Mouse (Mus musculus): ENCODE results near the gene Ly6g6d. TPM values are rescaled to one million over a fixed set of nuclear protein-coding genes. Genes with fewer than 3 reads are reported as not detected.
"Not testable (repeated sequence)": the region's sequence is repeated elsewhere in the genome, so short reads cannot be mapped to it uniquely, and the experiment has no call there.

Gene Ly6g6d
- 1 to 10 TPM; 1.1 to 1.2 TPM for total RNA-seq (2021)

DNA sequence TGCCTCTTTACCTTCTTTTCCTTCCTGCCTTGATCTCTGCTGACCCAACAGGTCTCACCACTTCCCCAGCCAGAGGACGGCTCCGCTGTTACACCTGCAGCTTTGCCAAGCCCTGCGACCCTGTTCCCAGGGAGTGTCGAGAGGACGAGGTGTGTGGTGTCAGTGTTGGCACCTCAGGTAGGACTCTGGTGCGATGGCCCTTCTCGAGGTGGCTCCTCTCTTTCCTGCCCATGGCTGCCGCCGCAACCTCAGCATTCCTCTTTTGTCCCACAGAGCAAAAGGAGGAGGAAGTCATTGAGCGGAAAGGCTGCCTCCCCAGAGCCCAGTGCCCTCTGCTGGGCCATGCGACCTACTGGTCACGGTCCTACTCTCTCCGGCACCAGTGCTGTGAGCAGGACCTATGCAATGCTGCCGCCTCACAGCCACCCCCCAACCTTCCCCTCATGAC lies at the start of gene Ly6g6d:
TSS of gene Ly6g6d (minus strand) at position 280 of the 448 bp plus-strand sequence.
- peak; percentile 63 to 68 for DNase-seq
- intact Hi-C loops (cut with DNase I): loop anchor here (2.0 kb wide), 1 partner anchor 57 kb away; no protein-coding TSS in a partner anchor

DNA sequence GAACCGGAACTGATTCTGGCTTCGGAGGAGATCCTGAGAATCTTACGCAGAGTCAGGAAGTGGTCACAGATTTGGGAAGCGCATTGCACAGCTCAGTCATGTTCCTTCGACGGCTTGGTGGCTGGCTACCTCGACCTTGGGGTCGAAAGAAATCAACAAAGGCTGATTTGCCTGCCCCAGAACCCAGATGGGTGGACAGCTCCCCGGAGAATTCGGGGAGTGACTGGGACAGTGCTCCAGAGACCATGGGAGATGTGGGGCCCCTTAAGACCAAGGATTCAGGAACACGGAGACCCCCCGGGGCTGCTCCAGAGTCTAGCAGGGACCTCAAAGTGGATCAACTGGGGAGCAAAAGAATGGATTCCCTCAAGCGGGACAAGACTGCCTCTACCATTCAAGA lies 49.2 kb upstream of the Ly6g6d start:
- no peak for DNase-seq
- intact Hi-C loops (cut with DNase I): loop anchor here (5.0 kb wide), 1 partner anchor 35 kb away; the partner anchor contains the start of gene Prrc2a

DNA sequence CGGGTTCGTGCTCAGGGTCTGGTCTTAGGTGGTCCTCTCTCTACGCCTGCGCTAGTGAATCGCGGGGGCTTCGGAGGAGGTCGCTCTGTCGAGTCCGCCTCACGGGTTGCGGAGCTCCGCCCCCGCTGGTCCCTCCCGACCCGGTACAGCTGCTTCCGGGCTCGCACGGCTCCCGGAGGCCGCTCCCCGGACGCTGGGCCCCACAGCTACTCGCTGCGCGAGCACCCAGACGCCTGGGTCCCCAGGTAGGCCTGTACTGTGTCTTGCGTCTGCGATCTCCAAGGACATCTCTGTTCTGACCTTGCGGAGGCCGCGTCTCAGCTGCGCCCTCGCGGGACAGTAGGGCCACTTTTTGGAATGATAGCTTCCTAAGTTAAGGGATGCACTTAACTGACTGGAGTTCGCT lies 48.3 kb upstream of the Ly6g6d start, which contains the start of gene D17H6S53E:
TSS of gene D17H6S53E (plus strand) at position 168 of the 406 bp plus-strand sequence.
- intact Hi-C loops (cut with DNase I): loop anchor here (5.0 kb wide), 1 partner anchor 36 kb away; the partner anchor contains the start of gene Prrc2a
- DNase-seq: peak; percentile 83 to 84

DNA sequence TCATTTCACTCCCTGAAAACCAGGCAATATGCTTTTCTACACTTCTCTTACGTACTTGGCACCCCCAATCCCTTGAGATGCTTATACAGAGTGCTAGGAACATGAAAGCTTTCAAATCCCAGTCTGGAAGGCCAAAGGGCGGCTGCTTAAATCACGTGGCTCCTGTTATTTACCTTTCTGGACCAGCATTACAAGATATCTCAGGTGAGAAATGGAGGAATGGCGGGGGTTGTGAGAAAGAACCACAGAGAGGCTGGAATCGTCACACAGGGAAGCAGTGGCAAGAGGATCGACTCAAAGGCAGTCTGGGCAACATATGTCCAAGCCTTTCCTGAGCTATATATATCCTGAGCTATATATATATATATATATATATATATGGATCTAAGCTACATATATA lies 47.7 kb upstream of the Ly6g6d start:
- intact Hi-C loops (cut with DNase I): loop anchor here (5.0 kb wide), 1 partner anchor 37 kb away; the partner anchor contains the start of gene Prrc2a
- DNase-seq: no peak

DNA sequence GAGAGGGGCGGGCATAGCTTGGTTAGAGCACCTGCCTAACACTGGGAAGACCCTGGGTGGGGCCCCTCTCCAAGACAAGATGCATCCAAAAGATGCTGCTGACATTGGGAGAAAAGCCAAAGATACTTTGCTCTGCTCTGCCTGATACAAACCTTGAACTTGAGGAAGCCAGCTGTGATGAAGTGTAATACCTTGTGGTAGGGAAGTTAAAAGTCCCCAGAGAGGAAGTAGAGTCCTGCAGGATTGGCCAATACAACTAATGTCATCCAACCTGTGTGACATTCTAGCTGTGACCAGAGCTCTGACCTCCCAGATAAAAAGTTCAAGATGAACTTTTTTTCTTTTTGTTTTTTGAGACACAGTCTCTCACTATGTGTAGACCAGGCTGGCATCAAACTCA lies 47.2 kb upstream of the Ly6g6d start:
- DNase-seq: no peak
- intact Hi-C loops (cut with DNase I): loop anchor here (5.0 kb wide), 1 partner anchor 37 kb away; the partner anchor contains the start of gene Prrc2a

DNA sequence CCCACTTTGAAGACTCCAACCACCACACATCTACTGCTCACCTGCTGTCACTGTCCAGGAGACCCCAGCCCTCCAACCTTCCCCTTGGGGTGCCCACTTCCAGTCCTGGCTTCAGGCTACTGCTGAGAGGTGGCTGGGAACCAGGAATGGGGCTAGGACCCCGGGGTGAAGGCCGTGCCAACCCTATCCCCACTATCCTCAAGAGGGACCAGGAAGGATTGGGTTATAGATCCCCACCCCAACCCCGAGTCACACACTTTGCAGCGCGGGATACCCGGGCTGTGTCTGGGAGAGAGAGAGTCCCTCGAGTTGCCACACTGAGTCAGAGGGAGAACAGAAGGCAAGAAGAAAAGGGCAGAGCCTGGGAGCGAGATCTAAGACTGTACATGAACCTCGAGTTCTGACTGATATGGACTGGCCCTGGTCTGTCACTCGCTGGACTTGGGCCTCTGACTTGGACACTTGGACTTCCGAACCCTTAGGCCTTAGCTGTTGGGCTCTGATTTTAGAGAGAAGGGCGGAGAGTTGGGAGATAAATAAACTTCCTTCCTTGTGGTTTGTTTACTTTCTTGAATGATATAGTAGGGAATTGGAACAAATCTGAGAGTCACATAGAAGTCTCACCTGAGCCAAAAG lies 46.5 kb upstream of the Ly6g6d start:
- intact Hi-C loops (cut with DNase I): loop anchor here (5.0 kb wide), 1 partner anchor 113 kb away; the partner anchor contains the start of gene Nfkbil1
- not testable (repeated sequence) for DNase-seq

DNA sequence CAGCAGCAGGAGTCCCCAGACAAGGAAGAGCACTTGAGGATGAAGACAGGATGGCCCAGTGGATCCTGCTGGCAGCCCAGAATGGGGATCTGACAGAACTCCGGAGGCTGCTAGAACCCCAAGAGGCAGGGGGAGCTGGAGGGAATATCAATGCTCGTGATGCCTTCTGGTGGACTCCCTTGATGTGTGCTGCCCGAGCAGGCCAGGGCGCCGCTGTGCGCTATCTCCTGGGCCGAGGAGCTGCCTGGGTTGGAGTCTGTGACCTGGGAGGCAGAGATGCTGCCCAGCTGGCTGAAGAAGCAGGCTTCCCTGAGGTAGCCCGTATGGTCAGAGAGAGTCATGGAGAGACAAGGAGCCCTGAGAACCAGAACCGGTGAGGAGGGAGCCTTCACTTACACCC lies 45.4 kb upstream of the Ly6g6d start:
- DNase-seq: not testable (repeated sequence)
- intact Hi-C loops (cut with DNase I): loop anchor here (5.0 kb wide), 1 partner anchor 114 kb away; the partner anchor contains the start of gene Nfkbil1

DNA sequence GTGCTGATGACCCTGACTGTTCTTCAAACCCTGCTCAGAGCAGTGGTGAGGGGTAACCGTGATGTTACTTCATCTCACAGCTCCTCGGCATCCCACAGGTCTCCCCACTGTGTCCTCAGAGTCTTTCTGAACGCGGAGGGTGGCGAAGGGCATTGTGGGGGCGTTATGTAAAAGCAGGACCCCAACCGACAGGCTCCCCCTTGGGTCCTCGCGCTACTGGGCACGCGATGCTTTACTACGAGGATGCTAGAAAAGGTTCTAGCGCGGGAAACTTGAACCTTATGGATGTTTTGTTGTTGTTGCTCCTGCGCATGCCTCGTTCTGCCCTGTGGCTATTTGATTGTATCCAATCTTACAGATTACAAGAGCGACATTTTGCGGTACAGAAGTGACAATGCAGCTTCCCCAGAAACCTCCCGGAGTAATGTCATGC lies 44.0 kb upstream of the Ly6g6d start, which contains the start of gene Csnk2b:
TSS of gene Csnk2b (minus strand) at position 183 of the 433 bp plus-strand sequence.
- intact Hi-C loops (cut with DNase I): loop anchor here (2.0 to 5.0 kb wide), 2 partner anchors 31 to 115 kb away; partner anchors contain the start of gene Nfkbil1
- DNase-seq: peak; percentile 58 to 72

DNA sequence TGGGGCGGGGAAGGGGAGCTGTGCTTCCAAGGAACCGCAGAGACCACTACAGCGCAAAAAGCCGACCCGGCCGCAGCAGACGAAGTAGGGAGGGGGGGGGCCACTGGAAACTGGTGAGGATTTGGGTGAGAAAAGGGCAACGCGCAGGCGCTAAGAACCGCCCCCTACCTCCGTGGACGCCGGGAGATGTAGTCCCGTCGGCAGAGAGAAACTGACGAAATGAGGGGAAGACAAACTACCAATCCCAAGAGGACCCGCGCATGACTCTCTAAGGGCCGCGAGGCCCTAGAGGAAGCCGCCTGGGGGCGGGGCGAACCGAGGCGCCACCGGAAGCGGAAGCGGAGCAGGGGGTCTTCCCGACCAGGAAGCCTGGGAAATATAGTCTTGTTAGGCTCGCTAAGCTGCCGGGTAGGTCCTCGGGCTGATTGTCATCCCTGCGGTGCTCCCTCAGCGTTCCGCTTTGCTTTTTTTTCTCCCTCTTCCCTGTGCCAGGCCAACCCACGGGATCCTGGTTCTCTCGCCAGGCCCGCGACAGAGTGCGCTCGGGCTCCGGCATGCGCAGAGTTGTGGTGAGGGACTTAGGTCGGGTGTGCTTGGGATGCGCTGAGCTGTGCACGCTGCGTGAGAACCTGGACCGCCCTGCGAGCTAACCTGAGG lies 43.4 kb upstream of the Ly6g6d start, which contains the start of gene Gpank1:
TSS of gene Gpank1 (plus strand) at position 313 of the 657 bp plus-strand sequence.
- DNase-seq: peak; percentile 99
- intact Hi-C loops (cut with DNase I): loop anchor here (2.0 to 5.0 kb wide), 2 partner anchors 30 to 116 kb away; partner anchors contain the start of gene Nfkbil1

DNA sequence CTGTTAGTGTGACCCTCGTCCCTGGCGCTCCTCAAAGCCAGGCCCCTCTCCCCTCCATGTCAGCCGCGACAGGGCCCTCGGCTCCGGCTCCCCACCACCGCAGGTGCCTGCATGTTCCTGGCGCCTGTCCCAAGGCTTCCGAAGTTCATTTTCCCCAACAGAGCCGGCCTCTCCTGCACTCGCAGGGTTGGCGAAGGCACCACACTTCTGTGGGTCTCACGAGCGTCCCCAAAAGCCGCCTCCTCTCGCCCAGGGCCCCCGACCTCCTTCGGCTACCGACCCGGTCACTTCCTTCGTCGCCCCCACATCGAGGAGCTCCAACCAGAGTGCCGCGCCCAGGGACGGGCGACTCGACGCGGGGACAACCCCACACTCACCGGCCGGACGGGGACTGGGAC lies 42.9 kb upstream of the Ly6g6d start:
- no peak for DNase-seq
- intact Hi-C loops (cut with DNase I): loop anchor here (2.0 to 5.0 kb wide), 2 partner anchors 30 to 117 kb away; partner anchors contain the start of gene Nfkbil1

DNA sequence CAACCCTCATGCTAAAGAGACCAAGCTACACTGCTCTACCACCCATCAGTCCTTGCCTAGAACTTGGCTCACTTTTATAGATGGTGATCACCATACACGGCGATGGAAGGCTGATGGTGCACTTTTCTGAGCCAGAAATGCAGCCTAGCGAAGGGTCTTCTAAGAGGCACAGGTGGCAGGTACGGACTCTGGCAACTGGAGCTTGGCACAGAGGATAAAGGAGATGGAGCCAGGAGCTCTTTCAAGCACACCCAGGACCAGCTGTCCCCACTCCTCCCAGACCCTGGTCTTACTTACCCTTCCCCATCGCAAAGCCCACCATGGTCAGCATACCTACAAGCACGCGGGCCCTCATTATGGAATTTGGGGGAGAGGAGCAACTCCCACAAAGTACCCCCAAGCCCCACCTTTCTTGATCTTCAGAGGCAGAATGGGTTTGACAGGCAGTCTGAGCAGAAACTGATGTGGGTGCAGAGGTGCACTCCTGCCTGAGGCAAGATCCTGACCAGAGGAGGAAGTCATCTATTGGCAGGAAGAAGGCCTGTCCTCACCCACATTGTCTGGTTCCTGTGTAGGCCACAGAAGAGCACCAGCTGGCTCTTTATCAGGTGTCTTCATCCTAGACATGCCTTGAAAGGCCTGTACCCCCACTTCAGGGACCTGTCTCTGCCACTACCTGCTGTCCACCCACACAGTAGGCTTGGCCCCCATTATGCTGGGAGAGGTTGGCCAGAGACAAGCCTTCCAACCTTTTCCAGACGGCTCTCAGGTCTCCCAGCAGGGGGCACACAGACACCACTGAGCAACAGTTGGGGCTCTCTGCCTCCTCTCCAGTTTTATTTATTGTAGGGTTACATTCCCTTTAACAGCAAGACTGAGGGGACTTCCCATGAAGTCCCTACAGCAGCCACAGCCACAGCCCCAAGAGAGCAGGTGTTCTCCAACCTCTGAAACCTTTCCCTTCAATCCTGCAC lies 37.5 kb upstream of the Ly6g6d start, which contains the start of gene Ly6g5b:
TSS of gene Ly6g5b (minus strand) at position 383 of the 974 bp plus-strand sequence.
- peak in 1 of 2 experiments; percentile 49 for DNase-seq
- intact Hi-C loops (cut with DNase I): no loop called here

DNA sequence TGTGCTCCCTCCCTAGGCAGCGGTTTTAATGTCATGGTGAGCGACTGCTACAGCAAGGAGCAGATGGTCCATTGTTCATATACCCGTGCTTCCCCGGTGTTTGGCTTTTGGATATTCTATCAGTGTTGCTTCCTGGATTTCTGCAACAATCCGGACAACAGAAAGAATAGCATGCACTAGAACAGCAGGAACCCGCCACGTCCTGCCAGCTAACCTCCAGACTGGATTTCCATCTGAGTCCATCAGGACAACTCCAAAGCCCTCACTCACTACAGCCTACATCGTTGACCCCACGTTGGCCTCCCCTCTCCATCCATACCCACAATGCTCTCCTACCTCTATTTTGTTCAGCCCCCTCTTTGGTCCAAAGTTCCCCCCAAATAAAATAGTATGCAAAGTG lies 33.9 kb upstream of the Ly6g6d start:
- intact Hi-C loops (cut with DNase I): no loop called here
- DNase-seq: no peak

DNA sequence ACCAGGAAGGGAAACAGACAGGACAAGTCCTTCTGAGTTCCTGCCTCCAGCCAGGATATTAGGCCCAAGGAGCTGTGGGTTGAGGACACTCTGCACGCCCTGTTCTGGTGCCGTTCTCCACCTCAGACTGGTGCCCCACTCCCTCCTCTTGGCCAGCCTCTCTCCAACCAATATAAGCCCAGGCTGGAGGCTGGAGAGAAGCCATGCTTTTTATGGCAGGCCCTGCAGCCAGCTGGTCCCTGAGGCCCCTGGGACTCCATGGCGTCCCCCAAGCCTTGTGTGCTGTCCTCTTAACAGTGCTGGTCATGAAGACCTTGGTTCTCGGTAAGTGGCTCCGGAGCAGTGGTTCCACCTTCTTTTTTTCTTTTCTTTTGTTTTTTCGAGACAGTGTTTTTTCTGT lies 30.2 kb upstream of the Ly6g6d start, which contains the start of gene Ly6g5c:
TSS of gene Ly6g5c (plus strand) at position 183 of the 400 bp plus-strand sequence.
- no peak for DNase-seq
- intact Hi-C loops (cut with DNase I): loop anchor here (5.0 kb wide), 1 partner anchor 46 kb away; no protein-coding TSS in a partner anchor

DNA sequence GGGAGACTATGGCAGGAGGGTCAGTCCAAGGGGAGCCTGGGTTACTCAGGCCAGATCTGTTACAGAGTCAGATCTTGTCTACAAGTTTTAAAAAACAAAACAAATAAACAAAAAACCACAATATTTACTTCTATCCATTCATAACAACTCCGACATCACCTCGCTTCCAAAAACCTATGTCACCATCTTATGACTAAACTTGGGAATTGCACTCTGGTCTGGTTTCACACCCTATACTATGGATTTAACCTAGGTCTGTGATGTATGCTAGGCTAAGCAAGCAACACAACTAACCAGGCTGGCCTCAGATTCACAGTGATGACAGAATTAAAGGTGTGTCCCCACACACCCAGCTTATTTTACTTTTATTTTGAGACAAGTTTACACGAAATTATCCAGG lies 28.7 kb upstream of the Ly6g6d start:
- intact Hi-C loops (cut with DNase I): loop anchor here (1.0 to 5.0 kb wide), 2 partner anchors 44 to 85 kb away; no protein-coding TSS in a partner anchor
- no peak for DNase-seq

DNA sequence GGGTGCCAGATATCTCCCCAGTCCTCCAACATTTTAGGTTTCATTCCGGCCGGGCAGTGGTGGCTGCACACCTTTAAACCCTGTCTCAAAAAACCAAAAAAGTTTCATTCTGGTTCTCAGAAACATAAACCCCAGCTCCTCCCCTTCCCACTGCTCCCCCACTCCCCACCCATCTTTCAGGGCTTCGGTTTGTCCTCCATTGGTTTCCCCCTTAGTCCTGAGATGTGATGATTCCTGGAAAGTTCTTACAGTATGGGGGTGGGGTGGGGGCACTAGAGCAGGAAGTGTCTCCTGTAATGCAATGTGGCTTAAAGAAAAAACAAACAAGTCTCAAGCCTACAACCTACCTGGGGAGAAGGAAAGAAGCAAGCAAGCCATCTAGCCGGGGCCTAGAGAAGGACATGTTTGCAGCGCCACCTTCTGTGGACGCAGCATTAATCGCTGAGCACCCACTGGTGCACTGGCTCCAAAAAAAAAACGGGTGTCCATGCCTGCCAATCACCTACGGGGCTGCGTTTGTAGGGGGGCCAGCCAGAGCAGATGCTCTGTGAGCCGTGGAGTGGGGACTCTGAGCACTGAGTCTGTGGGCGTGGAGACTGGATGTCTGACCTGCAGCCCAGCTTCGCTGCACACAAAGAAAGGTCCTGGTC lies 28.0 kb upstream of the Ly6g6d start:
- intact Hi-C loops (cut with DNase I): loop anchor here (1.0 to 5.0 kb wide), 2 partner anchors 44 to 85 kb away; no protein-coding TSS in a partner anchor
- DNase-seq: peak; percentile 47 to 50

DNA sequence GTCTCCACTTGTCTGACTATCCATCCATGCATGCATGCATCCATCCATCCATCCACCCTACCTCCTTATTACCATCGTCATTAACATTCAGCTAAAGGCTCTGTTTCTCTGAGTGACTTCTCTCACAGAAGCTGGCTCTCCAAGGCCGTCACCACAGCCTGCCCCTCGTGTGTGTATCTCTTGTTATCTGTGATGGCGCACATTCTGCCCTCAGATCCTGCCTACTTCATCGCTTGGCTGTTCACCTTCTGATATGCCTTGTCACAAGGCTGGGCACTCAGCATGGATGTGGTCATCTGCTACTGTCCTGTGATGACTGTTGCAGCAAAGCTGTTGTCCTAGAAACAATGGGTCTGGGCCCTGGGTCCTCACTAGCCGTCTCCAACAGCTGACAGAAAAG lies 26.9 kb upstream of the Ly6g6d start:
- no peak for DNase-seq
- intact Hi-C loops (cut with DNase I): loop anchor here (5.0 kb wide), 1 partner anchor 42 kb away; no protein-coding TSS in a partner anchor

DNA sequence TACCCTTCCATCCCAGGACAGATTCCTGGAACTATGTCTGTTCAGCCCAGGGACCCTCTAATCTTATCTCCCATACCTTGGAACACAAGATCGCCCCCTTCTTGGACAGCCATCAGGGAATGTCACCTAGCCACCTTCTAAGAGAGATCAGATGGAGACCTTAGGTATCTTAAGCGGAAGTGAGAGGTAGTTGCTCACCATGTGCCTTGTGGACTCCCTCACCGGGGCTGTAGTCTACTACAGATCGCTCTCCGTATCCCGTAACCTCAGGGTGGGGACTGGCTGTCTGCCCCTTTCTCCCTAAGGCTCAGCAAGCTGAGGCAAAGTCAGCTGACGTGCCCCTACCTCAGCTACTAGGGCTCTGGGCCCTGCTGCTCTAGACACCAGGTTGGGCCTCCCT lies 26.2 kb upstream of the Ly6g6d start:
- intact Hi-C loops (cut with DNase I): no loop called here
- no peak for DNase-seq

DNA sequence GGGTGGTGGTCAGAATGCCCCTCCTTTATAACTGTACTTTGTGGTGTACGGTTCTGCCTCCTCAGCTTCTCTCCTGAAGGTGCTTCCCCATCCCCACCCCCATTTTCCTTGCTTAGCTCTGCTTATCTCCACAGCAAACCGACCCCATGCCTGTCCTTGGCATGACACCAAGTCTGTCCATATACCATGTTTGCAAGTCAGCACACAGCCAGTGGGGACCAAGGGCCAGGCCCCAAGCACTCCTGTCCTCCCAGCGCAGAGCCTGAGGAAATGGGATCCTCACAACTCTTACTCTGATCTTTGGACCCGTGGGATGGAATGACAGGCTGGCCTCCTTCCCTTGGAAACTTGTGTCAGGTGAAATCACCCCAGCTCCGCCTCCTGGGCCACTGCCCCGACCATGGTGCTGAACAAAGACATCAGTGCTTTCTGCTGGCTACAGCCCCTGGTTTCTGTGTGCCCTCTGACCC lies 25.4 kb upstream of the Ly6g6d start:
- intact Hi-C loops (cut with DNase I): no loop called here
- no peak for DNase-seq

DNA sequence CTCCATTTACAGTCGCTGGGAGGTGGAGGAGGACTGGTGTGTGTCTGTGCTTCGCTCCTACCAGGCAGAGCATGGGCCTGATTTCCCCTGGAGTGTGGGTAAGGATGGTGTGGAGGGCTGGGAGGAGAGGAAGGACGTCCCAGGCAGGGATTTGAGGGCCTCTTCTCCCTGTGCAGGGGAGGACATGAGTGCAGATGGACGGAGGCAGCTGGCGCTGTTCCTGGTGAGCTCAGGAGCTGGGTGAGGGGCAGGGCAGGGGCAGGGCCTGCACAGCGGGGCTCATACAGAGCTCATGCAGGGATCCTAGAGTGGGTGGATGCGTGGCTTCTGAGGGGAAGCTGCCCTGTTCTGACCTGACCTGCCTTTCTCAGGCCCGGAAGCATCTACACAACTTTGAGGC lies 24.4 kb upstream of the Ly6g6d start:
- intact Hi-C loops (cut with DNase I): no loop called here

More for the DNA sequence above, 24.4 kb upstream of the Ly6g6d start:
- no peak for DNase-seq
